Mouse (Mus musculus) forebrain, embryonic 11.5 days (tissue): ENCODE measurements around the gene Iqgap2. TPM values are rescaled to one million over a fixed set of nuclear protein-coding genes. Genes with fewer than 3 reads are reported as not detected.

Experiments
- ATAC-seq: fragments of 200-750 bp; cut with Nextera tagmentation; replicated peaks from 2 replicates; pipeline ENCODE4 v1.8.0; 2017; ENCODE audit warnings: moderate TSS enrichment; ENCODE audit not compliant: low FRiP score
- DNase-seq: peaks from one replicate; pipeline ENCODE4 v3.0.0-alpha.2; 2017; ENCODE audit warnings: low spot score
- H3K27ac ChIP-seq: fragments of 300-500 bp; sonication (generic); 2 replicates; pipeline ENCODE4 v1.5.1; 2014; ENCODE audit warnings: low read depth, low read length
- H3K27me3 ChIP-seq: fragments of 300-500 bp; sonication (generic); 2 replicates; pipeline ENCODE4 v1.6.1; 2014; ENCODE audit warnings: mild to moderate bottlenecking, low read length, mixed read lengths; ENCODE audit not compliant: control insufficient read depth, insufficient read depth
- H3K36me3 ChIP-seq: fragments of 300-500 bp; sonication (generic); 2 replicates; pipeline ENCODE4 v1.6.1; 2014; ENCODE audit warnings: mild to moderate bottlenecking, low read length, moderate library complexity, mixed read lengths; ENCODE audit not compliant: control insufficient read depth, insufficient read depth
- H3K4me1 ChIP-seq: fragments of 300-500 bp; sonication (generic); replicated peaks from 2 replicates; pipeline ENCODE4 v1.6.1; 2014; ENCODE audit warnings: low read length, mixed read lengths; ENCODE audit not compliant: control insufficient read depth, insufficient read depth
- H3K4me2 ChIP-seq: fragments of 300-500 bp; sonication (generic); 2 replicates; pipeline ENCODE4 v1.6.1; 2014; ENCODE audit warnings: low read depth, mild to moderate bottlenecking, low read length, moderate library complexity, mixed read lengths; ENCODE audit not compliant: severe bottlenecking
- H3K4me3 ChIP-seq: fragments of 300-500 bp; sonication (generic); 2 replicates; pipeline ENCODE4 v1.5.1; 2014; ENCODE audit warnings: low read depth, low read length
- H3K9ac ChIP-seq: fragments of 300-500 bp; sonication (generic); 2 replicates; pipeline ENCODE4 v1.6.1; 2014; ENCODE audit warnings: low read length
- H3K9me3 ChIP-seq: fragments of 300-500 bp; sonication (generic); 2 replicates; pipeline ENCODE4 v1.6.1; 2016; ENCODE audit warnings: low read length, mixed read lengths; ENCODE audit not compliant: control insufficient read depth
- WGBS: fragments of 180-500 bp; shearing (Covaris S2); extraction: QIAGEN DNeasy Blood & Tissue Kit; methylation state at CpG from one replicate; pipeline ENCODE4 v1.1.7; 2014; 5-methylcytosine and 5-hydroxymethylcytosine counted together
- polyA plus RNA-seq: library from polyadenylated mRNA; unstranded; fragments of >200 nt; fragmentation: Nextera tagmentation; extraction: Ambion mirVana; gene quantifications from 2 replicates; pipeline ENCODE4 v1.2.1, GENCODE M21; 2014

Iqgap2 gene
- polyA plus RNA-seq = 19.8 and 20.1 TPM in 2 replicates

- Histone ChIP-seq H3K27ac (peak within 1 kb of the TSS; percentile 68), H3K36me3 (no peaks in the 10 kb centered on the region), H3K27me3 (no peaks in the 10 kb centered on the region; the same call in 1 of the 2 replicates), H3K4me1 (peaks cover 16% of the 10 kb centered on the region), H3K9ac (peak within 1 kb of the TSS; percentile 91), H3K4me2 (peak within 1 kb of the TSS; percentile 95), H3K9me3 (no peaks in the 10 kb centered on the region), H3K4me3 (peak within 1 kb of the TSS; percentile 84)
- under 1% methylated on average over 40 of the region's 48 CpGs for WGBS
- peak; percentile 72 for ATAC-seq
- no peak for DNase-seq
These were observed at the start of gene Iqgap2 for GRCm38 (mm10) chr13:95891491-95891925. Gene Iqgap2 (minus strand): TSS chr13:95891922.

GRCm38 (mm10) chr13:95940811-95941210 lies 49.1 kb upstream of the Iqgap2 start:
- no peak for ATAC-seq
- Histone ChIP-seq H3K36me3 (no peaks in the 10 kb centered on the region), H3K4me2 (no peak overlapping the region), H3K4me3 (no peak overlapping the region), H3K9me3 (no peaks in the 10 kb centered on the region), H3K4me1 (no peaks in the 10 kb centered on the region), H3K27me3 (no peaks in the 10 kb centered on the region), H3K9ac (no peak overlapping the region), H3K27ac (no peak overlapping the region)
- DNase-seq = no peak
- 87% methylated on average over 5 of the region's 5 CpGs for WGBS

- Histone ChIP-seq H3K4me1 (no peaks in the 10 kb centered on the region), H3K4me2 (no peak overlapping the region), H3K9me3 (no peaks in the 10 kb centered on the region; the same call in 1 of the 2 replicates), H3K36me3 (no peaks in the 10 kb centered on the region), H3K4me3 (no peak overlapping the region), H3K27me3 (no peaks in the 10 kb centered on the region), H3K9ac (no peak overlapping the region), H3K27ac (no peak overlapping the region)
- DNase-seq (no peak), ATAC-seq (no peak)
- WGBS = 73% methylated on average over 2 of the region's 2 CpGs
These were observed 32.5 kb upstream of the Iqgap2 start for GRCm38 (mm10) chr13:95924201-95924621.

GRCm38 (mm10) chr13:95922626-95923025 lies 30.9 kb upstream of the Iqgap2 start:
- DNase-seq (no peak), ATAC-seq (no peak)
- no peaks in the 10 kb centered on the region for H3K36me3 ChIP-seq
- H3K4me1 ChIP-seq = no peaks in the 10 kb centered on the region
- H3K9ac ChIP-seq = no peak overlapping the region
- H3K4me2 ChIP-seq = no peak overlapping the region
- H3K27ac ChIP-seq = no peak overlapping the region
- H3K4me3 ChIP-seq = no peak overlapping the region
- H3K9me3 ChIP-seq = no peaks in the 10 kb centered on the region; the same call in 1 of the 2 replicates
- 94% methylated on average over 4 of the region's 4 CpGs for WGBS
- no peaks in the 10 kb centered on the region for H3K27me3 ChIP-seq

GRCm38 (mm10) chr13:95918624-95919284 lies 27.0 kb upstream of the Iqgap2 start:
- H3K9ac ChIP-seq = no peak overlapping the region
- no peak overlapping the region for H3K4me3 ChIP-seq
- H3K4me1 ChIP-seq = no peaks in the 10 kb centered on the region

GRCm38 (mm10) chr13:95913046-95913406 lies 21.3 kb upstream of the Iqgap2 start:
- DNase-seq (no peak), ATAC-seq (no peak)
- no peaks in the 10 kb centered on the region for H3K27me3 ChIP-seq
- H3K4me3 ChIP-seq = no peak overlapping the region
- H3K9me3 ChIP-seq = no peaks in the 10 kb centered on the region
- H3K4me1 ChIP-seq = no peaks in the 10 kb centered on the region
- no peaks in the 10 kb centered on the region for H3K36me3 ChIP-seq
- 75% methylated on average over 2 of the region's 2 CpGs for WGBS
- no peak overlapping the region for H3K27ac ChIP-seq
- no peak overlapping the region for H3K4me2 ChIP-seq
- H3K9ac ChIP-seq = no peak overlapping the region

More at GRCm38 (mm10) chr13:95918624-95919284, 27.0 kb upstream of the Iqgap2 start:
- Histone ChIP-seq H3K36me3 (no peaks in the 10 kb centered on the region), H3K4me2 (no peak overlapping the region), H3K27me3 (no peaks in the 10 kb centered on the region), H3K9me3 (no peaks in the 10 kb centered on the region; the same call in 1 of the 2 replicates), H3K27ac (no peak overlapping the region)
- no peak for DNase-seq
- whole genome bisulfite sequencing = 94% methylated on average over 9 of the region's 9 CpGs
- ATAC-seq = no peak

- no peak overlapping the region for H3K27ac ChIP-seq
- H3K9ac ChIP-seq = no peak overlapping the region
- no peaks in the 10 kb centered on the region for H3K36me3 ChIP-seq
- H3K4me2 ChIP-seq = no peak overlapping the region
- H3K27me3 ChIP-seq = no peaks in the 10 kb centered on the region
- WGBS = 90% methylated on average over 11 of the region's 11 CpGs
- H3K9me3 ChIP-seq = no peaks in the 10 kb centered on the region
- H3K4me1 ChIP-seq = no peaks in the 10 kb centered on the region
- DNase-seq (no peak), ATAC-seq (no peak)
- no peak overlapping the region for H3K4me3 ChIP-seq
These were observed 20.7 kb upstream of the Iqgap2 start for GRCm38 (mm10) chr13:95912157-95913045.

GRCm38 (mm10) chr13:95910270-95910669 lies 18.5 kb upstream of the Iqgap2 start:
- H3K9ac ChIP-seq = no peak overlapping the region
- DNase-seq = no peak
- 68% methylated on average over 9 of the region's 9 CpGs for WGBS
- no peak overlapping the region for H3K4me2 ChIP-seq
- no peak overlapping the region for H3K4me3 ChIP-seq
- no peaks in the 10 kb centered on the region for H3K9me3 ChIP-seq
- no peaks in the 10 kb centered on the region for H3K36me3 ChIP-seq
- no peaks in the 10 kb centered on the region for H3K27me3 ChIP-seq
- no peaks in the 10 kb centered on the region for H3K4me1 ChIP-seq
- ATAC-seq = no peak
- H3K27ac ChIP-seq = no peak overlapping the region
